Mouse (Mus musculus) G1E (cell line): ENCODE data around the gene Nfe2l1.

ENCODE experiments used
- CTCF ChIP-seq: IDR thresholded peaks from 2 replicates; pipeline ENCODE4 v1.5.1; 2012; ENCODE audit warnings: low read depth, low read length, inconsistent platforms, mixed read lengths
- TAL1 ChIP-seq: conservative IDR thresholded peaks from 2 replicates; pipeline ENCODE4 v1.6.1; 2012; ENCODE audit warnings: low read depth, low read length, inconsistent platforms, mixed read lengths

GRCm38 (mm10) chr11:96863206-96863995, 33.6 kb upstream of the Nfe2l1 start:
- TF ChIP-seq CTCF (no peak), TAL1 (no peak)
